Mouse (Mus musculus): ENCODE measurements at regions not wholly inside any gene's neighbourhood (a gene's known extent, or its start where the extent isn't known, plus 50 kb on each side); places are given as distances from the start of the nearest gene placed in this dataset.

GRCm38 (mm10) chr4:152948956-152949355 lies 471.3 kb upstream of the Kcnab2 start:
- Histone ChIP-seq H3K4me1 (replicated peaks; ENCODE audit: control insufficient read depth, insufficient read depth, low read length) (peaks cover 12% of the 10 kb centered on the region; the same call in 1 of the 2 replicates), H3K9ac (ENCODE audit: low read length) (no peak overlapping the region), H3K36me3 (ENCODE audit: control insufficient read depth, insufficient read depth, low read length) (no peaks in the 10 kb centered on the region), H3K4me2 (ENCODE audit: low read length) (no peak overlapping the region), H3K9me3 (ENCODE audit: control insufficient read depth, low read length) (0 out of 2 replicates have a peak, but pooled peaks cover 5% of the 10 kb centered on the region), H3K27me3 (replicated peaks; ENCODE audit: control insufficient read depth, insufficient read depth, low read length) (no peaks in the 10 kb centered on the region), H3K4me3 (ENCODE audit: low read depth, low read length) (no peak overlapping the region), H3K27ac (ENCODE audit: low read depth) (no peak overlapping the region)
- WGBS, result 69% methylated on average over 7 of the region's 7 CpGs
- ATAC-seq (replicated peaks; ENCODE audit: low FRiP score, low TSS enrichment, low read depth) (no peak), DNase-seq (ENCODE audit: low spot score) (no peak)

- no peak overlapping the region for H3K4me2 ChIP-seq (ENCODE audit: low read length)
- H3K4me1 ChIP-seq (replicated peaks; ENCODE audit: control insufficient read depth, insufficient read depth, low read length), result no peaks in the 10 kb centered on the region
- DNase-seq (ENCODE audit: low spot score) (no peak), ATAC-seq (replicated peaks; ENCODE audit: low FRiP score, low TSS enrichment, low read depth) (no peak)
- no peak overlapping the region for H3K27ac ChIP-seq (ENCODE audit: low read depth)
- 0 out of 2 replicates have a peak, but pooled peaks cover under 1% of the 10 kb centered on the region for H3K9me3 ChIP-seq (ENCODE audit: control insufficient read depth, low read length)
- H3K36me3 ChIP-seq (ENCODE audit: control insufficient read depth, insufficient read depth, low read length), result no peaks in the 10 kb centered on the region
- WGBS, result 87% methylated on average over 8 of the region's 8 CpGs
- no peaks in the 10 kb centered on the region for H3K27me3 ChIP-seq (replicated peaks; ENCODE audit: control insufficient read depth, insufficient read depth, low read length)
- H3K9ac ChIP-seq (ENCODE audit: low read length), result no peak overlapping the region
- no peak overlapping the region for H3K4me3 ChIP-seq (ENCODE audit: low read depth, low read length)
Observed at GRCm38 (mm10) chr4:152941159-152941558, 463.5 kb upstream of the Kcnab2 start.

GRCm38 (mm10) chr4:152936614-152937013 lies 458.9 kb upstream of the Kcnab2 start:
- H3K27ac ChIP-seq (ENCODE audit: low read depth), result no peak overlapping the region
- no peaks in the 10 kb centered on the region for H3K9me3 ChIP-seq (ENCODE audit: control insufficient read depth, low read length)
- no peak overlapping the region for H3K4me3 ChIP-seq (ENCODE audit: low read depth, low read length)
- H3K4me1 ChIP-seq (replicated peaks; ENCODE audit: control insufficient read depth, insufficient read depth, low read length), result no peaks in the 10 kb centered on the region
- H3K36me3 ChIP-seq (ENCODE audit: control insufficient read depth, insufficient read depth, low read length), result no peaks in the 10 kb centered on the region
- H3K27me3 ChIP-seq (replicated peaks; ENCODE audit: control insufficient read depth, insufficient read depth, low read length), result no peaks in the 10 kb centered on the region
- H3K4me2 ChIP-seq (ENCODE audit: low read length), result no peak overlapping the region
- no peak for ATAC-seq (replicated peaks; ENCODE audit: low FRiP score, low TSS enrichment, low read depth)
- H3K9ac ChIP-seq (ENCODE audit: low read length), result no peak overlapping the region
- 65% methylated on average over 2 of the region's 2 CpGs for WGBS
- DNase-seq (ENCODE audit: low spot score), result no peak

- Histone ChIP-seq H3K4me2 (ENCODE audit: low read length) (no peak overlapping the region), H3K27me3 (replicated peaks; ENCODE audit: control insufficient read depth, insufficient read depth, low read length) (no peaks in the 10 kb centered on the region), H3K27ac (ENCODE audit: low read depth) (no peak overlapping the region), H3K9me3 (ENCODE audit: control insufficient read depth, low read length) (no peaks in the 10 kb centered on the region), H3K4me3 (ENCODE audit: low read depth, low read length) (no peak overlapping the region), H3K36me3 (ENCODE audit: control insufficient read depth, insufficient read depth, low read length) (no peaks in the 10 kb centered on the region), H3K4me1 (replicated peaks; ENCODE audit: control insufficient read depth, insufficient read depth, low read length) (no peaks in the 10 kb centered on the region), H3K9ac (ENCODE audit: low read length) (no peak overlapping the region)
- WGBS, result 74% methylated on average over 3 of the region's 3 CpGs
- ATAC-seq (replicated peaks; ENCODE audit: low FRiP score, low TSS enrichment, low read depth) (no peak), DNase-seq (ENCODE audit: low spot score) (no peak)
Observed at GRCm38 (mm10) chr4:152935484-152935883, 457.8 kb upstream of the Kcnab2 start.

GRCm38 (mm10) chr4:152928422-152928985 lies 450.8 kb upstream of the Kcnab2 start:
- Histone ChIP-seq H3K4me3 (ENCODE audit: low read depth, low read length) (no peak overlapping the region), H3K27me3 (replicated peaks; ENCODE audit: control insufficient read depth, insufficient read depth, low read length) (no peaks in the 10 kb centered on the region), H3K9ac (ENCODE audit: low read length) (no peak overlapping the region), H3K27ac (ENCODE audit: low read depth) (no peak overlapping the region), H3K4me2 (ENCODE audit: low read length) (no peak overlapping the region), H3K36me3 (ENCODE audit: control insufficient read depth, insufficient read depth, low read length) (no peaks in the 10 kb centered on the region), H3K9me3 (ENCODE audit: control insufficient read depth, low read length) (0 out of 2 replicates have a peak, but pooled peaks cover 5% of the 10 kb centered on the region), H3K4me1 (replicated peaks; ENCODE audit: control insufficient read depth, insufficient read depth, low read length) (0 out of 2 replicates have a peak, but pooled peaks cover 5% of the 10 kb centered on the region)
- 47% methylated on average over 5 of the region's 5 CpGs for WGBS
- no peak for ATAC-seq (replicated peaks; ENCODE audit: low FRiP score, low TSS enrichment, low read depth)
- DNase-seq (ENCODE audit: low spot score), result no peak

- Histone ChIP-seq H3K9ac (ENCODE audit: low read length) (no peak overlapping the region), H3K4me2 (ENCODE audit: low read length) (no peak overlapping the region), H3K36me3 (ENCODE audit: control insufficient read depth, insufficient read depth, low read length) (no peaks in the 10 kb centered on the region), H3K9me3 (ENCODE audit: control insufficient read depth, low read length) (no peaks in the 10 kb centered on the region), H3K27ac (ENCODE audit: low read depth) (no peak overlapping the region), H3K27me3 (replicated peaks; ENCODE audit: control insufficient read depth, insufficient read depth, low read length) (no peaks in the 10 kb centered on the region), H3K4me1 (replicated peaks; ENCODE audit: control insufficient read depth, insufficient read depth, low read length) (no peaks in the 10 kb centered on the region), H3K4me3 (ENCODE audit: low read depth, low read length) (no peak overlapping the region)
- 39% methylated on average over 3 of the region's 3 CpGs for WGBS
- no peak for ATAC-seq (replicated peaks; ENCODE audit: low FRiP score, low TSS enrichment, low read depth)
- DNase-seq (ENCODE audit: low spot score), result no peak
Observed at GRCm38 (mm10) chr4:152920261-152920660, 442.6 kb upstream of the Kcnab2 start.

- H3K27me3 ChIP-seq (replicated peaks; ENCODE audit: control insufficient read depth, insufficient read depth, low read length), result no peaks in the 10 kb centered on the region
- no peaks in the 10 kb centered on the region for H3K4me1 ChIP-seq (replicated peaks; ENCODE audit: control insufficient read depth, insufficient read depth, low read length)
- no peak overlapping the region for H3K4me2 ChIP-seq (ENCODE audit: low read length)
- H3K36me3 ChIP-seq (ENCODE audit: control insufficient read depth, insufficient read depth, low read length), result no peaks in the 10 kb centered on the region
- DNase-seq (ENCODE audit: low spot score), result no peak
- WGBS, result 63% methylated on average over 1 of the region's 1 CpGs
- ATAC-seq (replicated peaks; ENCODE audit: low FRiP score, low TSS enrichment, low read depth), result no peak
- no peak overlapping the region for H3K4me3 ChIP-seq (ENCODE audit: low read depth, low read length)
- no peaks in the 10 kb centered on the region for H3K9me3 ChIP-seq (ENCODE audit: control insufficient read depth, low read length)
- H3K27ac ChIP-seq (ENCODE audit: low read depth), result no peak overlapping the region
- H3K9ac ChIP-seq (ENCODE audit: low read length), result no peak overlapping the region
Observed at GRCm38 (mm10) chr4:152919851-152920250, 442.2 kb upstream of the Kcnab2 start.

- no peaks in the 10 kb centered on the region for H3K9me3 ChIP-seq (ENCODE audit: control insufficient read depth, low read length)
- no peak overlapping the region for H3K9ac ChIP-seq (ENCODE audit: low read length)
- H3K4me1 ChIP-seq (replicated peaks; ENCODE audit: control insufficient read depth, insufficient read depth, low read length), result no peaks in the 10 kb centered on the region
- H3K27me3 ChIP-seq (replicated peaks; ENCODE audit: control insufficient read depth, insufficient read depth, low read length), result no peaks in the 10 kb centered on the region
- ATAC-seq (replicated peaks; ENCODE audit: low FRiP score, low TSS enrichment, low read depth) (no peak), DNase-seq (ENCODE audit: low spot score) (no peak)
- no peak overlapping the region for H3K4me3 ChIP-seq (ENCODE audit: low read depth, low read length)
- no peak overlapping the region for H3K4me2 ChIP-seq (ENCODE audit: low read length)
- WGBS, result 29% methylated on average over 7 of the region's 7 CpGs
- no peak overlapping the region for H3K27ac ChIP-seq (ENCODE audit: low read depth)
- H3K36me3 ChIP-seq (ENCODE audit: control insufficient read depth, insufficient read depth, low read length), result no peaks in the 10 kb centered on the region
Observed at GRCm38 (mm10) chr4:152916576-152916975, 438.9 kb upstream of the Kcnab2 start.

- no peak overlapping the region for H3K4me3 ChIP-seq (ENCODE audit: low read depth, low read length)
- no peaks in the 10 kb centered on the region for H3K9me3 ChIP-seq (ENCODE audit: control insufficient read depth, low read length)
- H3K4me1 ChIP-seq (replicated peaks; ENCODE audit: control insufficient read depth, insufficient read depth, low read length), result no peaks in the 10 kb centered on the region
- WGBS, result 32% methylated on average over 10 of the region's 10 CpGs
- no peak overlapping the region for H3K27ac ChIP-seq (ENCODE audit: low read depth)
- H3K4me2 ChIP-seq (ENCODE audit: low read length), result no peak overlapping the region
- H3K36me3 ChIP-seq (ENCODE audit: control insufficient read depth, insufficient read depth, low read length), result no peaks in the 10 kb centered on the region
- H3K27me3 ChIP-seq (replicated peaks; ENCODE audit: control insufficient read depth, insufficient read depth, low read length), result no peaks in the 10 kb centered on the region
- H3K9ac ChIP-seq (ENCODE audit: low read length), result no peak overlapping the region
- DNase-seq (ENCODE audit: low spot score), result no peak
- ATAC-seq (replicated peaks; ENCODE audit: low FRiP score, low TSS enrichment, low read depth), result no peak; the same call in 1 of the 2 replicates
Observed at GRCm38 (mm10) chr4:152913497-152913896, 435.8 kb upstream of the Kcnab2 start.

Data from intestine, embryonic 14.5 days (tissue).